Mouse (Mus musculus) retina, adult 2 months (tissue): ENCODE measurements around the gene Ermp1.

ENCODE experiments used
- DNase-seq: peaks from one replicate; pipeline ENCODE4 v3.0.0-alpha.2; 2012; ENCODE audit warnings: low read depth, low spot score

The Ermp1 gene

GRCm38 (mm10) chr19:29647651-29648549, at the start of gene Ermp1:
Ermp1 (minus strand) TSS chr19:29648415.
- DNase-seq = peak; percentile 75

GRCm38 (mm10) chr19:29697245-29697874, 49.1 kb upstream of the Ermp1 start, which contains the start of gene Mlana:
Mlana (plus strand) TSS chr19:29697824.
- DNase-seq = no peak

- no peak for DNase-seq
Measured at GRCm38 (mm10) chr19:29696840-29697239, 48.6 kb upstream of the Ermp1 start.

DNA sequence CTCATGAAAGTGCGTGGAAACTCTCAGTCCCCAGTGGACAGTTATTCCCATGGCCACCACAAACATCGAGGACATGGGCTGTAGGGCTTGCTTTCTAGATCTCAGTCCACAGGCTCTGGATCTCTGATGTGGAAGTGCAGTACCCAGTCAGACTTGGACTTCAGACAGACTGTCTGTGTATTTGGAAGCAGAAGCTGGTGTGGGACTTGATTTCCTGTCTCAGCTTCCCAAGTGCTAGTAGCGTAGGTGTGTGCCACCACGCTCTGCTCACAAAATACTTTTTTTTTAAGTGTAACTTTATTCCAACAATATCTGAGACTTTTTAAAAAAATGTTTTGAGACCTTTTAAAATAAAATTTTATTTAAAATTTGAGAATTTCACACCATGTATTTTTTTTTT, 48.1 kb upstream of the Ermp1 start:
- DNase-seq = no peak

DNA sequence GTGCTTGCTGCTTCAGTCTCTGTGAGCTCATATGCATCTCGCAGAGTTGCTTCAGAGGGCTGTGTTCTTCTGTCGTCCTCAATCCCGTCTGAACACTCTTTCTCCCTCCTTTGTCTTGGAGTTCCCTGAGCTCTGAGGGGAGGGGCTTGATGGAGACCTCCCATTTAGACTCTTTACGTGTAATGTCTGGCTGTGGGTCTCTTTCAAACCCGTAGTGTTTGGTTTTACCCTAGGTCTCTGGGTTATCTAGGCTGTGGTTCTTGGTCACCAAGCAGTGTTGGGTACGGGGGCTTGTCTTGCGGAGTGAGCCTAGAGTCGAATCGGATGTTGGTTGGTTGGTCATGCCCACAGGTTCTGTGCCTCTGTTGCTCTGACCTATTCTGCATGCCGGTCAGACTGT, 46.9 kb upstream of the Ermp1 start:
- DNase-seq = no peak

DNA sequence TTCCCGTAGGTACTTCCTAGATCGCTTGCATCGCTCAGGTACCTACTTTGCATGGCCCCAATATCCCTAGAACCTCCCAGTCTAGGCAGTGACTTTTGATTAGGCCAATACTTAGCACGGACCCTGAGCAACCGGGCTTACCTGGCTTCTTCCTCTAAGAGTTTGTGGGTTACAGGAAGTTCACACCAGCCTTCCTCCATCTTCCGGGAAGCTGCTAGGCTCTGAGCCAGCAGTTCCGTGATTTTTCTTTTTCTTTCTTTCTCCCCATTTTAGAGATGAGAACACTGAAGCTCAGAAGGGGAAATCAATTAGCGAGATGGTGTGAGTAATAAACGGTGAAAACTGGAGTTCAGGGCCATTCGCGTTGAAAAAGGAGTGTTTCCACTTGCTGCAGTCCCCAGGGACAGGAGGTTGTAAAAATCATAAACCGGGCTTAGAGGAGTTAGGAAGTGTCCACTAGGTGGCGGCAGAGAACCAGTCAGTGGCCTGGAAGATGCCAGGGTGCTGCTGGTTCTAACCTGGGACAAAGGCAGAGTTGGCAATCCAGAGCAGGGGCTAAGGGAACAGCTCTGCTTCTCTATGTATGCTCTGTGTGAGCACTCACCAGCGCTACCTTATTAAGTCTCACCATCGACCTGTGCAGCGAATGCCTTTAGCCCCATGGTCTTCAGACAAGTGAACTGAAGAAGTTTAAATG, 35.8 kb upstream of the Ermp1 start:
- peak; percentile 64 for DNase-seq

DNA sequence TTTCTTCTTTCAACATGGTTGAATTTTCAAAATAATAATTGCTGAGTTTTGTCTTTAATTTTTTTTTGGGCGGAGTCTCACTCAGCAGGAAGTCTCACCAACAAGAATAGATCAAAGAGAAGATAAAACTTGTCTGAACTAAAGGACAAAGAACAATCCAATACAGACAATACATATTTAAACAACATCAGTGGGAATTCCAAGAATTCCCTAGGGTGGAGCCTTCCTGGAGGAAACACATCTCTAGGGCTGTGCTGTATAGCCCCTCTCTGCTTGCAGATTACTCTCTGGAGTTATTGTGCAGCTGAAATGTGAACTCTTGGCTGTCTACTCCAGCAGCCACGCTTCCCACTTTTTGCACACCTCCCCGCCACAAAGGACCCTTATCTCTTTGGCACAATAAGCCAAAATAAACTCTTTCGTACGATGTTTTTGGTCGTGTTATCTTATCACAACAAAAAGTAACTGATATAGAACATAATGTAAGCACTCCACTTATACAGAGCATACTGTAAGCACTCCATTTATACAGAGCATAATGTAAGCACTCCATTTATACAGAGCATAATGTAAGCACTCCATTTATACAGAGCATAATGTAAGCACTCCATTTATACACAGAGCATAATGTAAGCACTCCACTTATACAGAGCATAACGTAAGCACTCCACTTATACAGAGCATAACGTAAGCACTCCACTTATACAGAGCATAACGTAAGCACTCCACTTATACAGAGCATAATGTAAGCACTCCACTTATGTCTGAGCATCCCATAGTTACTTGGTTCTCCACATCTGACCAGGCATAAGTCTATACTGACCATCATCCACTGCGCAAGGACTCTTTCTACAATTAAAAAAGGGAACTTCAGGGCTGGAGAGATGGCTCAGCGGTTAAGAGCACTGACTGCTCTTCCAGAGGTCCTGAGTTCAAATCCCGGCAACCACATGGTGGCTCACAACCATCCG, 32.3 kb upstream of the Ermp1 start:
- no peak for DNase-seq

GRCm38 (mm10) chr19:29678181-29678778, 30.1 kb upstream of the Ermp1 start:
- no peak for DNase-seq

GRCm38 (mm10) chr19:29676479-29677193, 28.4 kb upstream of the Ermp1 start:
- no peak for DNase-seq

- no peak for DNase-seq
Measured at GRCm38 (mm10) chr19:29675562-29676078, 27.4 kb upstream of the Ermp1 start.

DNA sequence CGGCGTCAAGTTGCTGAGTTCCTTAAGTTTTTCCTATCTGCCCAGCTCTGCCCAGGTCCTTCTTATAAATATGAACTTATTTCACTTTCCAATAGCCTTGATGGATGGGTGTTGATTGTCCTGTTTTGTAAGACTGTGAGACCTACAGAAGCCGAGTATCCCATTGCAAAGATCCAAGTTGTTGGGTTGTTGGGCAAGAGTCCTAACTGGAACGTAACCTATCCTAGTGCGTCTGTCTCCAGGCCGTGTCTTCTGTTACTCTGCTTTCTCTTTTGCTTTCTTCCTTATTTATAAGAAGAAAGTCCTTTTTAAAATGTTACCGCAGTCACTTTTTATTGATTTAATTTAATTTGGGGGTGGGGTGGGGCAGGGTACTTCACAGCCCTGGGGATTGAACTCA, 26.7 kb upstream of the Ermp1 start:
- DNase-seq = no peak

DNA sequence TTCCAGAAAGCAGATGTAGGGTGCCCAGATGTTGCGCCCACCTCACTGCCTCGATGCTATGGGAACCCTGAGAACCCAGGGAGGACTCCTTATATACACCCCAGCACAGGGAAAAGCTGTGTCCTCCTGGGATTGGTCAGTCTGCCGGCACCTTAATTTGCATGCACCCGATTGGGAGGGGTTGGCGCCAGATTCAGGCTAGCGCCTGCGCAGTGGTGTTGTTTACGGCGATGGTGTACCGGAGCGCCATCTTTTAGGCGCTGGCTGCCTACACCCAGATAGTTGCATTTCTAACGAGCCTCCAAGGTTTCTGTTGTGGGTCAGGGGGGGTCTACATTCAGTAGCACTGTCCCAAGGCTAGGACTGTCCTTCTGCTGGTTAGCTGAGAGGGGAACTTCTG, 24.4 kb upstream of the Ermp1 start:
- DNase-seq = no peak

- DNase-seq = no peak
Measured at GRCm38 (mm10) chr19:29671160-29671559, 22.9 kb upstream of the Ermp1 start.

DNA sequence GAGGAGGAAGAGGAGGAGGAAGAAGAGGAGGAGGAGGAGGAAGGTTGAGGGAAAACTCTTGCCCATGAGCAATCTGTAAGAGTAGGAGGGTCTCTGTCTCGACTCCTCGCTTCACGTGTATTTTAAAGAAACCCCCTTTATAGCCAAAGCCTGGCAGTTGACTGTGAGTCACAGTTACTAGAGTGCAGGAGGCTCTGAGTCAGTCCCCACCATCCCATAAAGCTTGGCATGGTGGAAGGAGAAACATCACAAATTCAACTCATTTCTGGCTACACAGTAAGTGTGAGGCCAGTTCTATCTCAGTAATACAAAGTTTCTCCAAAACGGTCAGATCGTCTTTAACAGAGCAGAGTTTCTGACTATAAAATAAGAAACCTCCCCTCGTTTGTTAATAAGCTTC, 22.0 kb upstream of the Ermp1 start:
- no peak for DNase-seq

GRCm38 (mm10) chr19:29668135-29668534, 19.9 kb upstream of the Ermp1 start:
- no peak for DNase-seq

DNA sequence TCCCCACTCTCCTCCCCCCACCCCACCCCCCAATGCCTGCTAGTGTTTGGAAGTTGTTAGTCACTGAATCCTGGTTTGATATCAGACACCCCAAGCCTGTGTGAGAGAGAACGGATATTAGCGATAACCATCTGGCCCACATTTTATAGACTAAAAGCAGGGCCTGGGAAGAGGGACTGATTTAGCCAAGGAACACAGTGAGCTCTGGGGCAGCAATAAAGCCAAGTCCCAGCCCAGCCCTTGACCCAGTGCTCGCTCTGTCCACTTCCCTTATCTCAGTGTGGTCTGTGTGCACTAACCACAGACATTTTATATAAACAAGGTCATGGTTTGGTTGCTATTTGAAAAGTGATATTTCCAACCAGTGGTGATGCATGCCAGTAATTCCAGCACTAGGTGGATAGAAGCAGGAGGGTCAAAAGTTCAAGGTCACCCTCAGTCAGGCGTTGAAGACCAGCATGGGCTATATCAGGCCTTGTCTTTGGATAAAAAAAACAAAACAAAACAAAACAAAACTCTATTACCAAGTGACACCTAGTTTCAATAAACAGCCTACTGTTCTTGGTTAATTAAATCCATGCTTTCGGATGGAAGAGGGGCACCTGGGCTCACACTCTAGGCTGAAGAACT, 18.9 kb upstream of the Ermp1 start:
- no peak for DNase-seq

GRCm38 (mm10) chr19:29666164-29666563, 17.9 kb upstream of the Ermp1 start:
- no peak for DNase-seq

DNA sequence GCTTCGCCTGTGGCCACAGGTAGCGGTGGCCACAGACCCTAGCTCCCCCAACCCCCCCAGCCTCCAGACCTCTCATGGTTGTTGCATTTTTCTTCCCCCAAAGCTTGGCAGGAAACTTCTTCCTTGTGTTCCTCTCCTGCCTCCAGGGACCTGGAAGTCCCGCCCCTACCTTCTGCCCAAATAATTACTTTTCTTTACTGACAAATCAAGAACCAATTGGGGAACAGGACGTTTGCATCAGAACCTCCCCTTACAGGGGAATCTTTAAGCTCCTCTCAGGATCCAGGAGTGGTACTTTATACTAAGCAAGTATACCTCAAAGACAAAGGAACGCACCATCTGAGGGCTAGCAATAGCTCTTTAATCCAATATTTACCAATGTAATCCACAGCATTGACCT, 16.7 kb upstream of the Ermp1 start:
- no peak for DNase-seq

DNA sequence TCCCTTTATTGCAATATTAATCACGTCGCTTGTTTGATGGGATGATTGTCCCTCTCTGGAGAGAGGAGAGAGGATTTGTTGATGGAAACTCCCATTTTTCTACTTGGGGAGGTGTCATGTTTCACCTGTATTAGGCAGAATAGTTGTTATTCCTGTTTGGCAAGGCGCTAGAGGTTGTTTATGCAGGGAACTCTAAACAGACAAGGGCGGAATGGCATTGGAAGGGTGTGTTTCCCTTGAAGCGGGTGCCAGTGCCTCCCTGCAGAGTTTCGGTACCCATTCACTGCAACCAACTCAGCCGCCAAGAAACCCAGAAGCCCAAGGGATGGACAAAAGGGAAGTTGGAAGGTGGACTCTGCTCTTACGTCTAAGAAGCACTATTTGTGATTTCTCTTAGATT, 15.6 kb upstream of the Ermp1 start:
- no peak for DNase-seq
